8 mouse cellular contexts compared by ENCODE assay signal in the genomic region with DNA sequence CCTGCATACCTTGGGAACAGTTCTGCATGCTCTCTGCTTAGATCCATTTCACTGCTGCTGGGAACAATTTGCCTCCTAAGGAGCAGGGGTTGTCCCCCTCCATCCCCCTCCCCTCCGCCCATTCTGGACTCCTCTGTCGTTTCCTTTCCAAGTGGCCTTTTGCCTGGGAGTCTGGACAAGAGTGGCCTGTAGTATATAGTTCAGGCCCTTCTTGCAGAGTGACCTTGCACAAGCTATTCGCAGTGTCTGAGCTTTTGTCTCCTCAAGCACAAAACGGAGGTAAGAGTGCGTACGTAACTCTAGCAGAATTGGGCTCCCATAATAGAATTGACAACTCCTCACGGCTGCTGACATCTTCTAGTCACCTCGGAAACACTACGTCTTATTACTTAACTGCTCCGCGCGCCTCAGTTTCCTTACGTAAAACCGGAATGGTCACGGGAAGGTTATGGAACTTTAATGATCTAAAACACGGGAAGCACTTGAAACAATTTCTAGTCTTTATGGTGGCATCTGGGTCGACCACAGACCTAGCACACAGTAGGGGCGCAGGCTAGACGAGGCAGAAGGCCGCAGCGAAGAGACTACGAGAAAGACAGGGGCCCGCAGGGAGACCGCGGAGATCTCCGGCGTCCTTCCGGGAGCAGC. TPM values are rescaled to one million over a fixed set of nuclear protein-coding genes. Genes with fewer than 3 reads are reported as not detected.
DNase-seq lines count a peak whose midpoint lies in the region; ATAC-seq lines count a peak whose summit lies in the region.

No protein-coding gene starts in this region.

- peak overlapping the region; percentile 68 for H3K4me3 ChIP-seq in embryonic facial prominence, embryonic 12.5 days
- peak overlapping the region; percentile 64 for H3K4me3 ChIP-seq in hindbrain, embryonic 13.5 days
- peak overlapping the region; percentile 73 for H3K4me3 ChIP-seq in liver, embryonic 16.5 days (ENCODE audit: low read depth, low read length)

- ATAC-seq in cerebellum, adult (ENCODE audit: insufficient number of reproducible peaks, low FRiP score, low TSS enrichment): peak; percentile 9; the same call in 1 of the 2 replicates
- ATAC-seq in embryonic facial prominence, embryonic 12.5 days (ENCODE audit: insufficient number of reproducible peaks, insufficient read depth, low FRiP score, low TSS enrichment): no peak
- ATAC-seq in hindbrain, embryonic 13.5 days (ENCODE audit: low FRiP score): peak; percentile 16; the same call in 1 of the 2 replicates
- no peak for ATAC-seq in liver, embryonic 16.5 days (ENCODE audit: low read depth)

- peak overlapping the region; percentile 81; the same call in 1 of the 2 replicates for H3K27ac ChIP-seq in embryonic facial prominence, embryonic 12.5 days
- H3K27ac ChIP-seq in hindbrain, embryonic 13.5 days: peak overlapping the region; percentile 91
- H3K27ac ChIP-seq in liver, embryonic 16.5 days (ENCODE audit: low read length): peak overlapping the region; percentile 73

- H3K9me3 ChIP-seq in embryonic facial prominence, embryonic 12.5 days: no peaks in the 10 kb centered on the region
- H3K9me3 ChIP-seq in hindbrain, embryonic 13.5 days: no peaks in the 10 kb centered on the region
- no peaks in the 10 kb centered on the region for H3K9me3 ChIP-seq in liver, embryonic 16.5 days (replicated peaks; ENCODE audit: control insufficient read depth, low read length)

- peaks cover 31% of the 10 kb centered on the region for H3K4me1 ChIP-seq in embryonic facial prominence, embryonic 12.5 days
- peaks cover 45% of the 10 kb centered on the region for H3K4me1 ChIP-seq in hindbrain, embryonic 13.5 days (replicated peaks)
- H3K4me1 ChIP-seq in liver, embryonic 16.5 days (ENCODE audit: control insufficient read depth, low read depth, low read length): peaks cover 28% of the 10 kb centered on the region

- H3K4me2 ChIP-seq in embryonic facial prominence, embryonic 12.5 days (replicated peaks): peak overlapping the region; percentile 91
- peak overlapping the region; percentile 65 for H3K4me2 ChIP-seq in hindbrain, embryonic 13.5 days
- peak overlapping the region; percentile 90 for H3K4me2 ChIP-seq in liver, embryonic 16.5 days (ENCODE audit: low read depth, low read length)

- no peaks in the 10 kb centered on the region for H3K27me3 ChIP-seq in embryonic facial prominence, embryonic 12.5 days
- no peaks in the 10 kb centered on the region for H3K27me3 ChIP-seq in hindbrain, embryonic 13.5 days
- no peaks in the 10 kb centered on the region for H3K27me3 ChIP-seq in liver, embryonic 16.5 days (ENCODE audit: control insufficient read depth, insufficient read depth, low read depth, low read length)

- 1% methylated on average over 28 of the region's 28 CpGs for WGBS in embryonic facial prominence, embryonic 12.5 days
- 1% methylated on average over 28 of the region's 28 CpGs for WGBS in hindbrain, embryonic 13.5 days
- WGBS in liver, embryonic 16.5 days (ENCODE audit: insufficient replicate concordance): 8% methylated on average over 28 of the region's 28 CpGs

- peak overlapping the region; percentile 59 for H3K9ac ChIP-seq in embryonic facial prominence, embryonic 12.5 days
- H3K9ac ChIP-seq in hindbrain, embryonic 13.5 days: peak overlapping the region; percentile 87
- peak overlapping the region; percentile 73 for H3K9ac ChIP-seq in liver, embryonic 16.5 days (ENCODE audit: low read depth, low read length)

- no peak for DNase-seq in cerebellum, adult 9-10 months
- peak; percentile 23 for DNase-seq in 3T3-L1 (ENCODE audit: low read depth, low spot score)
- peak; percentile 20 for DNase-seq in testis, postnatal 14 days (ENCODE audit: low spot score)
- DNase-seq in adrenal gland, postnatal 25 days: no peak

- no peaks in the 10 kb centered on the region for H3K36me3 ChIP-seq in embryonic facial prominence, embryonic 12.5 days
- no peaks in the 10 kb centered on the region for H3K36me3 ChIP-seq in hindbrain, embryonic 13.5 days
- no peaks in the 10 kb centered on the region for H3K36me3 ChIP-seq in liver, embryonic 16.5 days (ENCODE audit: control insufficient read depth, insufficient read depth)

RNA-seq across cellular contexts. Expression of gene Mprip, which starts 0.6 kb away (rescaled TPM):
- polyA plus RNA-seq in embryonic facial prominence, embryonic 12.5 days (2016; fragmentation: Nextera tagmentation; extraction: Ambion mirVana): 87.9 and 109 TPM in 2 replicates
- polyA plus RNA-seq in hindbrain, embryonic 13.5 days (2015; fragmentation: Nextera tagmentation; extraction: Ambion mirVana): 36.6 and 37.9 TPM in 2 replicates
- 5.7 and 6.6 TPM in 2 replicates for polyA plus RNA-seq in liver, embryonic 16.5 days (2015; fragmentation: Nextera tagmentation; extraction: Ambion mirVana)
- 224 and 228 TPM in 2 replicates for total RNA-seq in adrenal gland, postnatal 25 days (2021)

Comparison
In these comparisons a context has a peak if more than half of its experiments do, and no peak if none do; other contexts are left out.
1. ATAC-seq: peak in cerebellum, adult (single experiment) and hindbrain, embryonic 13.5 days (single experiment); none in embryonic facial prominence, embryonic 12.5 days (single experiment) and liver, embryonic 16.5 days (single experiment).
2. DNase-seq: peak in 3T3-L1 (single experiment) and testis, postnatal 14 days (single experiment); none in cerebellum, adult 9-10 months (single experiment) and adrenal gland, postnatal 25 days (single experiment).
3. Peak in every context shown above with its lines, with median percentiles within 50 percentile points of each other: H3K27ac ChIP-seq, H3K4me2 ChIP-seq, H3K4me3 ChIP-seq and H3K9ac ChIP-seq.